Mouse (Mus musculus): ENCODE data around the gene Trim2.

DNA sequence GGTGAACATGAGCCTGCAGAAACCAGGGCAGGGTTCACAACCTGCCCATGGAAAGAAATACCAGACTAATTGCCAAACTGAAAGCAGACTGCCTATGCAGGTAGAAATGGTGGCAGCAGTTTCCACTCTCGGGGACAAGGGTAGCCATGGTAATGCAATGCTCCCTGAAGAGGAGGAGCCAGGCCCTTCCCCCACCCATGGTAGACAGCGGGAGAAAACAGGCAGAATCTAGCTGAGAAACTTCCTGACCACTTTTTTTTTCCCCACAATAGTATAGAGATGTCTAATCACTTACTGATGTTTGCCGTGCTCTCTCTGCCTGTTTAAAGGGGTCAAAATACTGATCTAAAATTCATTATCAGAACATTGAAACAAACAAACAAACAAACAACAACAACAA is 17.8 kb upstream of the Trim2 start:
- TF ChIP-seq MYOD1 (IDR thresholded peaks at IDR 0.05; ENCODE audit: control insufficient read depth in 1 of 3, insufficient read length in 2 of 3, low read depth in 2 of 3) (no peak), REST (IDR thresholded peaks at IDR 0.05; ENCODE audit: insufficient read depth, insufficient read length) (no peak), MYOG (IDR thresholded peaks at IDR 0.05; ENCODE audit: control insufficient read depth in 1 of 3, insufficient read depth in 1 of 3, insufficient read length in 2 of 3, low read depth in 2 of 3) (no peak), POLR2A (IDR thresholded peaks at IDR 0.05; ENCODE audit: insufficient read length, low read depth) (no peak), USF1 (IDR thresholded peaks at IDR 0.05; ENCODE audit: low read depth) (no peak), CEBPB (IDR thresholded peaks at IDR 0.05; ENCODE audit: insufficient read depth, poor library complexity, severe bottlenecking) (no peak), TCF12 (IDR thresholded peaks at IDR 0.05; ENCODE audit: insufficient read depth, poor library complexity, severe bottlenecking) (no peak), E2F4 (IDR thresholded peaks at IDR 0.05; ENCODE audit: insufficient read depth) (no peak), MAX (IDR thresholded peaks at IDR 0.05; ENCODE audit: low read depth) (no peak), POLR2AphosphoS2 (IDR thresholded peaks at IDR 0.05; ENCODE audit: insufficient read length, low read depth) (no peak), SRF (IDR thresholded peaks at IDR 0.05; ENCODE audit: control insufficient read depth, insufficient read length, low read depth) (no peak), TCF3 (IDR thresholded peaks at IDR 0.05; ENCODE audit: insufficient read length, low read depth) (no peak)

Measured in myocyte (in vitro differentiated cells).